Mouse (Mus musculus) bone marrow macrophage, adult 2 months (primary cell): Measurements from ENCODE around the gene Otp. TPM values are rescaled to one million over a fixed set of nuclear protein-coding genes. Genes with fewer than 3 reads are reported as not detected.

Experiments
- H3K27ac ChIP-seq: 2 replicates; pipeline ENCODE4 v1.5.1; 2012; ENCODE audit warnings: low read depth, low read length; ENCODE audit not compliant: insufficient read depth
- H3K4me1 ChIP-seq: 2 replicates; pipeline ENCODE4 v1.6.1; 2012; ENCODE audit warnings: low read length; ENCODE audit not compliant: control insufficient read depth, insufficient read depth
- H3K4me3 ChIP-seq: 2 replicates; pipeline ENCODE4 v1.5.1; 2012; ENCODE audit warnings: mild to moderate bottlenecking, low read length, moderate library complexity; ENCODE audit not compliant: insufficient read depth
- CTCF ChIP-seq: IDR thresholded peaks from 2 replicates; pipeline ENCODE4 v1.5.1; 2012; ENCODE audit warnings: low read depth, mild to moderate bottlenecking, low read length, moderate library complexity
- POLR2A ChIP-seq: IDR thresholded peaks from 2 replicates; pipeline ENCODE4 v1.6.1; 2012; ENCODE audit warnings: mild to moderate bottlenecking, low read depth, low read length, borderline replicate concordance
- polyA plus RNA-seq: library from polyadenylated mRNA; stranded (reverse); fragments of >200 nt; gene quantifications from 2 replicates; pipeline ENCODE4 v1.2.4, GENCODE M21; 2012; ENCODE audit not compliant: missing spikeins, insufficient read depth, insufficient read length

The Otp gene
- polyA plus RNA-seq, 1 experiment, result not detected

- Histone ChIP-seq H3K4me3 (no peak overlapping the region), H3K27ac (no peak overlapping the region), H3K4me1 (peaks cover 1% of the 10 kb centered on the region; the same call in 1 of the 2 replicates)
- TF ChIP-seq CTCF (no peak), POLR2A (no peak)
These were observed 2.0 kb upstream of the Otp start for GRCm38 (mm10) chr13:94873111-94874038.

- Histone ChIP-seq H3K4me1 (no peaks in the 10 kb centered on the region), H3K27ac (no peak overlapping the region), H3K4me3 (no peak overlapping the region)
- TF ChIP-seq CTCF, result no peak
These were observed 1.4 kb upstream of the Otp start for GRCm38 (mm10) chr13:94874039-94874425.

DNA sequence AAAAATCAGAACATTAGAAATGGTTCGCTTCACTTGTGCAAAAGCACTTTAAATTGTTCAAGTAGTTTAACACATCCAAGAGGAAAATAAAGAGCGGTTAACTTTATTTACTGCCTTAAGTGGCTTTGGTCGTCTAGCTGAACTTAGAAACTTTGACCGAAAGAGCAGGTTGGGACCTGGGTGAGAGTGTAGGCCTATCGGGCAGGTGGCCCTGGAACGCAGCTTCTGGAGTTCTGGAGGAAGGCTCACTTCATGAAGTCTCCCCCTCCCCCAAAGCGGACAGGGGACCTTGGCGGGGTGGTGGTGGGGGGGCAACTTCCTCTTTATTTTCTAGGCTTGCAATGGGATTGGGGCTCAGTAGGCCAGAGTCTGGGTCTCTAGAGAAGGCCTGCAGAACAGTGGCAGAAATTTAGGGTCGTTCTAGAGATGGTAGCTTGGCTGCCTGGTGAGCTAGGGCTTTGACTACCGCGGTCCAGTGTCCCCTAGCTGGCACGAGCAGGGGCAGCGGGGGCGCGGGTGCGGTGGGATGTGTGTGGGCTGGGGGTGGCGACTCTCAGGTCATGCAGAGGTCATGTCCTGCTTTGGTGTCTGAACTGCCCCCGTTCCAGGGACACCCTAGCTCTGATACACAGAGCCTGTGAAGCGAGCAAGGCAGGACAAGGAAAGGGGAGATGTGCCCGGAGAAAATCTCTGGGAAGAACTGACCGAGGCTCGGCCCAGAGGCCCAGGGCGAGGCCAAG, 576 bp upstream of the Otp start:
- Histone ChIP-seq H3K4me1 (no peaks in the 10 kb centered on the region), H3K4me3 (no peak overlapping the region), H3K27ac (no peak overlapping the region)
- TF ChIP-seq POLR2A (no peak), CTCF (no peak)

DNA sequence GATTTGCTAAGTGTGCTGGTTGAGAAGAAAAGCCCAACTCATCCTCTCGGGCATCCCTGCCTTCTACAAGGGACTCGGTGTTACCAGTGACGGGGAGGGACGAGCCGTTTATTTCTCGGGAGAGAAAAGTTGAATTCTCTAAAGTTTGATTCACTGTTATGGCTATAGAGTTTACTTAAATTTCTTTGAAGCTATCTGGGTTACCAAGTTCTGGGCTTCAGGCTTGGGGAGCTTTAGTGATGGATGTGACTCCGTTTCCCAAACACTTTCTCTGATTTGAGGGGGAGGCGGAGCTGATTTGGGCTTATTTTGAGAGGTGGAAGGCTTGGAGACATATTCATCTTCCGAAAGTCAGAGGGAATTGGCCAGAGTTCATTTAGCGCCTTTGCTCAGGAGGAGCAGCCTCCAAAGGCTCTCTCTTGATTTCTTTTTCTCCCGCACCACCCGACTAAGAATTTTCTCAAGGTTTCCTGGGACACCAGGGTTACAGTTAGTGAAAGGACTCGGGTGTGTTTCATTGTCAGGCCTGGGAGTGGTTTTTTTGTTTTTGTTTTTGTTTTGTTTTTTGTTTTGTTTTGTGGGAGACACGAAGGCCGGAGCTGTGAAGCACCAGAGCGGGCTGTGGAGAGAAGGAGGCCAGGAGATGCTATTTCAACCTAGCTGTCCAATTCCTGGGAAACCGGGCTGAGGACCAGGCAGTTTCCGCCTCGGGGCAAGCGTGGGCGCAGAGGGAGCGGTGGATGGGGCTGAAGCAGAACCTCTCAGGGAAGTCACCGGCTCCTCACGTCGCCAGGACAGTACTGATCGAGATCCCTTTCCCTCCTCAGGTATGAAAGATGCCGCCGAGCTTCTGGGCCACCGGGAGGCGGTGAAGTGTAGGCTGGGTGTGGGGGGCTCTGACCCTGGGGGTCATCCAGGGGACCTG, 1.1 kb downstream of the Otp start:
- TF ChIP-seq POLR2A (no peak), CTCF (no peak)

GRCm38 (mm10) chr13:94877211-94877590, 1.8 kb downstream of the Otp start:
- Histone ChIP-seq H3K27ac (no peak overlapping the region), H3K4me3 (no peak overlapping the region), H3K4me1 (no peaks in the 10 kb centered on the region)
- TF ChIP-seq CTCF (no peak), POLR2A (no peak)

More for the DNA sequence above, 1.1 kb downstream of the Otp start:
- Histone ChIP-seq H3K4me3 (no peak overlapping the region), H3K4me1 (no peaks in the 10 kb centered on the region), H3K27ac (no peak overlapping the region)

DNA sequence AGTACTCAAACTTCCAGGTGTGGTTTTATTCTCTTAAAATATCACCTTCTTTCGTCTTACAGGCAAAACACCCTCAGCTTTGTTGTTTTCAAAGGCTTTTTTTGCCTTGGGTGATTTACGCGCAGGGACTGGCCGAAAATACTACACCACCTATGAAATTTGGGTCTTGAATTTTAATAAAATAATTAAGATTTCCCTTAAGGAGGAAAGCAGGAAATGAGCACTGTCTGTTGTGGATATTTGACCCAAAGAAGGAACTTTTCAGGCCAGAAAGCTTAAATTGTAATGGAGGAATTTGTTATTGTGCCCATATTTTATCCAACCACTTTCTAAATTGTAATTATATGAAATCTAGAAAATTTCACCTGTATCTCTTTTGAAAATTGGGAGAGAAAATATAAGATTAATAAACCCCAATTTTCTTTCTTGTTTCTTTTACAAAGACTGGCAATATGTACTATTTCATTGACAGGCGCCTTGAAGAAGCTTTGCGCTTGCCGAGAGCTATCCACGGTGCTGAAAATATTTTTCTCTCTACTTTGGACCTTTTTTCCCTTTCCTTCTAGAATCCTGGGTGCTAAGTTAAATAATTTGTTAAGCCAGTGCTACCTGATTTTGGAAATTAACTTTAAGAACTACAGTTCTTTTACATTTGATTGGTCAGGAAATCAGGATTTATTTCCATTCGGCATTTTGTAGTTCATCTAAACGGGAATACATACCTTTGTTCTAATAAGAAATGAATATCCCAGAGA, 2.8 kb downstream of the Otp start:
- H3K4me3 ChIP-seq, result no peak overlapping the region
- H3K4me1 ChIP-seq, result peaks cover 2% of the 10 kb centered on the region; the same call in 1 of the 2 replicates
- H3K27ac ChIP-seq, result no peak overlapping the region
- TF ChIP-seq CTCF, result no peak
- no peak for TF ChIP-seq POLR2A

DNA sequence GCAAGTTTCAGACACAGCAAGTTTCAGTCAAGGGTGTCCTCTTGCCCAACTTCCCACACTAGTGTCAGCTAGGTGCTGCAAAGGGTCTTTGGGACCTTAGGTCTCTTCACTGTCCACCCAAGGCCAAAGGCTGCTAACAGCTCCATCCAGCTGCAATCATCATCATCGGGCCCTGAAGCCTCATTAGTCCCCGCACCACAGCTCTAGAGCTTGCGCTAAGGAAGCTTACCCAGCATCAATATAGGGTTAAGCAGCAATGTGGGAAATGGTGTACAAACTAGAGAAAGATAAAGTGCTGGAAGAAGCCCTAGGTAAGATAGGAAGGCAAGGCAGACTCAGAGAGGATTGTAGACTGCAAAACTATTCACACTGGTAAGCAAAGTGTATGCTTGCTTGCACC, 5.8 kb downstream of the Otp start:
- no peak overlapping the region for H3K4me3 ChIP-seq
- no peak overlapping the region for H3K27ac ChIP-seq
- TF ChIP-seq CTCF (no peak), POLR2A (no peak)
- H3K4me1 ChIP-seq, result peaks cover 2% of the 10 kb centered on the region; the same call in 1 of the 2 replicates

- Histone ChIP-seq H3K4me3 (peak overlapping the region; percentile 52), H3K27ac (no peak overlapping the region), H3K4me1 (peaks cover 2% of the 10 kb centered on the region; the same call in 1 of the 2 replicates)
- no peak for TF ChIP-seq POLR2A
- TF ChIP-seq CTCF, result no peak
These were observed 6.8 kb downstream of the Otp start for GRCm38 (mm10) chr13:94882221-94882620.
